Mouse (Mus musculus) forebrain, embryonic 14.5 days (tissue): Measurements from ENCODE around the gene Phf11c. TPM values are rescaled to one million over a fixed set of nuclear protein-coding genes. Genes with fewer than 3 reads are reported as not detected.
"Not testable (repeated sequence)": the region's sequence is repeated elsewhere in the genome, so short reads cannot be mapped to it uniquely, and the experiment has no call there.

Experiments
- ATAC-seq: fragments of 200-750 bp; cut with Nextera tagmentation; 2 replicates; pipeline ENCODE4 v1.8.0; 2017; ENCODE audit warnings: mild to moderate bottlenecking, moderate library complexity
- DNase-seq: peaks from one replicate; pipeline ENCODE4 v3.0.0-alpha.2; 2015; ENCODE audit warnings: low spot score
- H3K27ac ChIP-seq: fragments of 300-500 bp; sonication (generic); 2 replicates; pipeline ENCODE4 v1.5.1; 2014; ENCODE audit warnings: low read depth, mild to moderate bottlenecking, control low read depth, low read length, moderate library complexity
- H3K27me3 ChIP-seq: fragments of 300-500 bp; sonication (generic); replicated peaks from 2 replicates; pipeline ENCODE4 v1.6.1; 2014; ENCODE audit warnings: low read length, control low read depth, mixed read lengths; ENCODE audit not compliant: control insufficient read depth, insufficient read depth
- H3K36me3 ChIP-seq: fragments of 300-500 bp; sonication (generic); 2 replicates; pipeline ENCODE4 v1.6.1; 2014; ENCODE audit warnings: low read length, control low read depth; ENCODE audit not compliant: control insufficient read depth, insufficient read depth
- H3K4me1 ChIP-seq: fragments of 300-500 bp; sonication (generic); 2 replicates; pipeline ENCODE4 v1.6.1; 2014; ENCODE audit warnings: antibody characterized with exemption, low read length, control low read depth; ENCODE audit not compliant: control insufficient read depth, insufficient read depth
- H3K4me2 ChIP-seq: fragments of 300-500 bp; sonication (generic); 2 replicates; pipeline ENCODE4 v1.6.1; 2014; ENCODE audit warnings: mild to moderate bottlenecking, control low read depth, low read length
- H3K4me3 ChIP-seq: fragments of 300-500 bp; sonication (generic); 2 replicates; pipeline ENCODE4 v1.5.1; 2014; ENCODE audit warnings: low read depth, low read length, control low read depth
- H3K9ac ChIP-seq: fragments of 300-500 bp; sonication (generic); 2 replicates; pipeline ENCODE4 v1.6.1; 2014; ENCODE audit warnings: mild to moderate bottlenecking, low read length, control low read depth, moderate library complexity
- H3K9me3 ChIP-seq: fragments of 300-500 bp; sonication (generic); replicated peaks from 2 replicates; pipeline ENCODE4 v1.6.1; 2016; ENCODE audit warnings: low read length, control low read depth, mixed read lengths; ENCODE audit not compliant: control insufficient read depth
- WGBS: fragments of 180-500 bp; shearing (Covaris S2); extraction: QIAGEN DNeasy Blood & Tissue Kit; methylation state at CpG from one replicate; pipeline ENCODE4 v1.1.7; 2014; 5-methylcytosine and 5-hydroxymethylcytosine counted together
- polyA plus RNA-seq: library from polyadenylated mRNA; unstranded; fragments of >200 nt; fragmentation: Nextera tagmentation; extraction: Ambion mirVana; gene quantifications from 2 replicates; pipeline ENCODE4 v1.2.1, GENCODE M21; 2014

Gene Phf11c
- polyA plus RNA-seq, 1 experiment from 2014 or later, result 0.34 TPM

GRCm38 (mm10) chr14:59422912-59423663 is 27.9 kb upstream of the Phf11c start:
- H3K4me1 ChIP-seq, result no peaks in the 10 kb centered on the region
- no peaks in the 10 kb centered on the region for H3K9me3 ChIP-seq
- 0 out of 2 replicates have a peak, but pooled peaks cover 2% of the 10 kb centered on the region for H3K36me3 ChIP-seq
- H3K9ac ChIP-seq, result no peak overlapping the region
- H3K4me3 ChIP-seq, result no peak overlapping the region
- WGBS, result 92% methylated on average over 11 of the region's 11 CpGs
- H3K27me3 ChIP-seq, result no peaks in the 10 kb centered on the region
- no peak overlapping the region for H3K4me2 ChIP-seq
- ATAC-seq (no peak), DNase-seq (no peak)
- no peak overlapping the region for H3K27ac ChIP-seq

DNA sequence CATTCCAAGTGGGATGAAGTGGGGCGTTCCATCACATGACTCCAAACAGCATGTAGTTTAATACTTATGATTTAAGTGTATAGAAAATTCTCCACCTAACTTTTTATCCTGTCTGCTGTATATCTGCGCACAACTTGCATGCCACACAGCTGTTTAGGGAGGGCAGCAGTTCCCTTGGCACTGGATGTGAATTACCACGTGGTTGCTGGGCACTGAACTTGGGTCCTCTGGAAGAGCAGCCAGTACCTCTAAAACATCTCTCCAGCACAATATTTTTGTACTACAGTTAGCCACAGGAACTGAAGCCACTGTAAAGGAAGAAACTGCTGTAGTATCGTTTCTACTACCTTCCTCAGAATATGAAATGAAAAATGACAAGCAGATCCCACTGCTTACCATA is 23.0 kb upstream of the Phf11c start:
- 89% methylated on average over 4 of the region's 4 CpGs for WGBS
- H3K4me3 ChIP-seq, result no peak overlapping the region
- no peak overlapping the region for H3K9ac ChIP-seq
- H3K27me3 ChIP-seq, result no peaks in the 10 kb centered on the region
- peaks cover 22% of the 10 kb centered on the region; the same call in 1 of the 2 replicates for H3K36me3 ChIP-seq
- H3K4me2 ChIP-seq, result no peak overlapping the region
- H3K4me1 ChIP-seq, result no peaks in the 10 kb centered on the region
- DNase-seq (no peak), ATAC-seq (no peak)
- no peaks in the 10 kb centered on the region for H3K9me3 ChIP-seq
- no peak overlapping the region for H3K27ac ChIP-seq

GRCm38 (mm10) chr14:59414979-59415378 is 19.8 kb upstream of the Phf11c start:
- H3K4me3 ChIP-seq, H3K4me1 ChIP-seq, H3K9ac ChIP-seq, H3K27ac ChIP-seq, ATAC-seq, H3K9me3 ChIP-seq, H3K4me2 ChIP-seq, DNase-seq, H3K27me3 ChIP-seq: not testable (repeated sequence)
- 95% methylated on average over 2 of the region's 2 CpGs for WGBS
- H3K36me3 ChIP-seq, result peaks cover 22% of the 10 kb centered on the region; the same call in 1 of the 2 replicates

DNA sequence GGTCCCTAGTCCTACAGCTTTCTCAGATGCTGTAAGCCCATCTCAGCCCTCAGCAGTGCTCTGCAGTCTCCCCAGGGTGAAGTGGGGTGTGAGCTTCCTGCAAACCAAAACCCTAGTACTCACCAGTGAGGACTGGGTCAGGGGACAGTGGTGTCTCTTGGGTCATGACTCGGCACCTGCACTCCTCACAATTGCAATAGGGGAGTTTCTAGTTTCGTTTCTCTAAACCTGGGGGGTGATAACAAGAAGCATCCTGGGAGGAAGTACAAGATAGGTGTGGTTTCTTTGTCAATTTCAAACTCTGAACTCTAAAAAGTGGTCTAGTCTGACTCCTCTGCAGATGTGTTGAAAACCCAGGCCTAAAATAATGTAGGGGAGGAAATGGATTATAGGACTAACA is 1.8 kb upstream of the Phf11c start:
- H3K4me1 ChIP-seq, result no peaks in the 10 kb centered on the region
- no peak overlapping the region for H3K4me2 ChIP-seq
- WGBS, result 90% methylated on average over 2 of the region's 2 CpGs
- ATAC-seq, result no peak
- H3K9me3 ChIP-seq, result no peaks in the 10 kb centered on the region
- H3K27ac ChIP-seq, result no peak overlapping the region
- no peaks in the 10 kb centered on the region for H3K27me3 ChIP-seq
- H3K4me3 ChIP-seq, result no peak overlapping the region
- no peaks in the 10 kb centered on the region for H3K36me3 ChIP-seq
- no peak for DNase-seq
- no peak overlapping the region for H3K9ac ChIP-seq

GRCm38 (mm10) chr14:59390181-59390580 is 5.0 kb downstream of the Phf11c start:
- DNase-seq, H3K27me3 ChIP-seq, H3K27ac ChIP-seq, H3K9ac ChIP-seq, H3K4me3 ChIP-seq, H3K36me3 ChIP-seq, ATAC-seq, H3K9me3 ChIP-seq, H3K4me2 ChIP-seq, H3K4me1 ChIP-seq: not testable (repeated sequence)
- 85% methylated on average over 4 of the region's 4 CpGs for WGBS

- DNase-seq, result no peak
- 76% methylated on average over 1 of the region's 1 CpGs for WGBS
These were observed 5.6 kb downstream of the Phf11c start for GRCm38 (mm10) chr14:59389532-59389931.

GRCm38 (mm10) chr14:59370348-59371068 is 24.7 kb downstream of the Phf11c start:
- H3K9ac ChIP-seq, result no peak overlapping the region
- no peak overlapping the region for H3K4me2 ChIP-seq
- ATAC-seq, result no peak
- no peaks in the 10 kb centered on the region for H3K4me1 ChIP-seq
- H3K4me3 ChIP-seq, result no peak overlapping the region
- 93% methylated on average over 25 of the region's 25 CpGs for WGBS
- no peaks in the 10 kb centered on the region for H3K36me3 ChIP-seq
- DNase-seq, result no peak
- no peak overlapping the region for H3K27ac ChIP-seq
- no peaks in the 10 kb centered on the region for H3K9me3 ChIP-seq
- no peaks in the 10 kb centered on the region for H3K27me3 ChIP-seq

More at GRCm38 (mm10) chr14:59389532-59389931, 5.6 kb downstream of the Phf11c start:
- no peak overlapping the region for H3K9ac ChIP-seq
- no peaks in the 10 kb centered on the region for H3K9me3 ChIP-seq
- H3K36me3 ChIP-seq, result no peaks in the 10 kb centered on the region
- no peaks in the 10 kb centered on the region for H3K27me3 ChIP-seq
- ATAC-seq, result no peak
- no peak overlapping the region for H3K27ac ChIP-seq
- H3K4me2 ChIP-seq, result no peak overlapping the region
- H3K4me1 ChIP-seq, result no peaks in the 10 kb centered on the region
- no peak overlapping the region for H3K4me3 ChIP-seq

DNA sequence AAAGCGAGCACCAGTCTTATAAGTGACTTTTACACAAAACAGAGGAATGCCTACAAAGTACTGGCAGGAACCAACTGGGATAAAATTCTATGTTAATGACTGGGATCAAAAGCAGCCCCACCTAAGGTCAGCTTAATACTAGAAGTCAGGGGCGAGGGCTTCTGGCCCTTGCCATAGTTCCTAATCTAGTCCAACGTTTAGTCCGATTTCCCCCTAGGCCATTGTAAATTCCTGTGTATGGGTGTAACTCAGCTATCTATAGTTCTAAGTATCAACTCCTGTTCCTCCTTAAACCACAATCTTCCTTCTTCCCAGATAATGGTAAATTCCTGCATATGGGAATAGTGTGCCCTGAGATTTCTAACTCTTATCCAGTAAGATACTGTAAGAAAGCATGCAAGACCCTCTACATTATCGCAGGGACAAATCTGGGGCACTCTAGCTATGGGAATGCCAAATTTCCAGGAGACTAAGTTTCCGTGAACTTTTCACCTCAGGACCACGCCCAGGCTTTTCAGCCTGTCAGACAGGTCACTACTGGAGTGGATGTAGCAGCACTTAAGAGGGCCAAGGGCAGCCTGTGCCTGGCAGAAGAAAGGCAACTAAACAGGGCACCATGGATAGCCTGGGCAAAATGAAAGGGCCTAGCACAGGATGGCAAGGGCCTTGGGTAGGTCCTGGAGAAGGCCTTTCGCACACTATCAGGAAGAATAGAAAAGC is 28.6 kb downstream of the Phf11c start:
- H3K9ac ChIP-seq, result no peak overlapping the region
- H3K9me3 ChIP-seq, result no peaks in the 10 kb centered on the region
- H3K27ac ChIP-seq, result no peak overlapping the region
- DNase-seq (no peak), ATAC-seq (no peak)
- WGBS, result 85% methylated on average over 8 of the region's 8 CpGs
- H3K4me2 ChIP-seq, result no peak overlapping the region
- H3K36me3 ChIP-seq, result no peaks in the 10 kb centered on the region
- H3K4me1 ChIP-seq, result no peaks in the 10 kb centered on the region
- no peaks in the 10 kb centered on the region for H3K27me3 ChIP-seq
- no peak overlapping the region for H3K4me3 ChIP-seq
